30 mouse cellular contexts compared by ENCODE assay signal in the genomic region with DNA sequence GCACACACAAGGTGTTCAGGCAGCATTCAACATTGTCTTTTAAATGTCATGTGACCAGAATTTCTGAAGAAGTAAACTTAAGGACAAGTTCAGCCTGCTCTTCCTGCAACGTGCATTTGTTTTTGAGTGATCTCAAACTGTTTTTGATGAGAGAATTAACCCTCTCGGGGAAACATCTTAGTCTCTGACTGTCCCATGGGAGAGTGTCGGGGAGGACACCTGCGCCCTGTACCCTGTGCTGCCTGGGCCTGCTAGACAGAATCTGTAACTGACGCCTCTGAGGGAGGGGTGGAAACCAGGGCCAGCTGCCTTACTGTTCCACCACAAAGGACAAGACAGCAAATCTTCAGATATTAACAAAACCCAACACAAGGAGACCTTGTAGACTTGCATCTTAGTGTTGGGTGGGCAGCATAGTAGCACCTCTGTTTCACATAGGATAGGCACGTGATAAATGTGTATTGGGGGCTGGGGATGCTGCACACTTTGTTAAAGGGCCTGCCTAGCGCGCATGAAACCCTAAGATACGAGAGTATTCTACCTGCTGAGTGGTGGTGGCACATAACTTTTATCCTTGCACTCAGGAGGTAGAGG. TPM values are rescaled to one million over a fixed set of nuclear protein-coding genes. Genes with fewer than 3 reads are reported as not detected.
DNase-seq lines count a peak whose midpoint lies in the region; TF ChIP-seq lines count a peak whose summit lies in the region.
"Had no signal": no experiment of that assay in that cellular context is flagged by ENCODE, and none has a peak within 500 bp of the region (broad histone marks: within the 10 kb centered on the region; RNA-seq: fewer than 3 reads in every experiment).

No protein-coding gene starts in this region.

- no peaks in the 10 kb centered on the region for H3K36me3 ChIP-seq in spleen, adult 2 months (ENCODE audit: control insufficient read depth, insufficient read depth, low read length)
- H3K36me3 ChIP-seq: G1E; heart, embryonic 12.5 days; limb, embryonic 10.5 days; limb, embryonic 15.5 days; midbrain, embryonic 10.5 days; midbrain, embryonic 15.5 days; neural tube, embryonic 15.5 days had no signal

- peak in 1 of 2 experiments; percentile 28 for DNase-seq in spleen, adult 2 months (ENCODE audit: low read depth in 1 of 2, low spot score in 2 of 2)
- DNase-seq in spleen, adult 18-20 months, result no peak
- DNase-seq in thymus, postnatal 0 days (ENCODE audit: low spot score), result peak; percentile 70
- peak; percentile 37 for DNase-seq in thymus, postnatal 4 days
- DNase-seq in adrenal gland, adult 2 months, result no peak
- no peak for DNase-seq in testis, postnatal 14 days (ENCODE audit: low spot score)
- DNase-seq in cerebellum, postnatal 4 days (ENCODE audit: low spot score in 2 of 2), result no peak
- DNase-seq: adrenal gland, postnatal 14 days; cerebellum, adult 11-12 months; cerebellum, postnatal 10 days; gastrocnemius, postnatal 36 days; heart, adult 18-20 months; kidney, adult 9 months; kidney, postnatal 10 days; layer of hippocampus, postnatal 36 days; lung, embryonic 14.5 days; lung, postnatal 14 days had no signal

- peak overlapping the region; percentile 29; the same call in 1 of the 2 replicates for H3K27ac ChIP-seq in spleen, adult 2 months (ENCODE audit: insufficient read depth, low read length)
- peak overlapping the region; percentile 81; the same call in 1 of the 2 replicates for H3K27ac ChIP-seq in bone marrow, adult 2 months (ENCODE audit: control insufficient read depth, insufficient read depth, low read depth, low read length, poor library complexity)
- H3K27ac ChIP-seq: forebrain, embryonic 13.5 days; hindbrain, embryonic 14.5 days; limb, embryonic 10.5 days; limb, embryonic 15.5 days; liver, embryonic 14.5 days; midbrain, embryonic 10.5 days; midbrain, embryonic 15.5 days; neural tube, embryonic 15.5 days; stomach, postnatal 0 days had no signal

- H3K27me3 ChIP-seq in spleen, adult 2 months (ENCODE audit: control insufficient read depth, insufficient read depth, low read length), result no peaks in the 10 kb centered on the region
- H3K27me3 ChIP-seq: forebrain, embryonic 13.5 days; heart, embryonic 12.5 days; limb, embryonic 15.5 days; midbrain, embryonic 15.5 days; neural tube, embryonic 15.5 days; Patski had no signal

- no peak for TF ChIP-seq POLR2A in spleen, adult 2 months (IDR thresholded peaks at IDR 0.05; ENCODE audit: low read depth, low read length)
- no peak for TF ChIP-seq POLR2A in bone marrow, adult 2 months (IDR thresholded peaks at IDR 0.05; ENCODE audit: borderline replicate concordance, control insufficient read depth, low read depth, low read length)

- H3K4me3 ChIP-seq in spleen, adult 2 months (ENCODE audit: extremely low read depth, insufficient read depth, insufficient read length), result no peak overlapping the region
- no peak overlapping the region for H3K4me3 ChIP-seq in bone marrow, adult 2 months (replicated peaks; ENCODE audit: control insufficient read depth, low read depth, low read length)
- H3K4me3 ChIP-seq: forebrain, embryonic 13.5 days; heart, embryonic 12.5 days; limb, embryonic 10.5 days; limb, embryonic 15.5 days; midbrain, embryonic 10.5 days; midbrain, embryonic 15.5 days; neural tube, embryonic 15.5 days had no signal

- 33% methylated on average over 9 of the region's 9 CpGs for WGBS in spleen, adult 2 months
- WGBS in bone marrow, adult 2 months, result 73% methylated on average over 9 of the region's 9 CpGs

- no peak for TF ChIP-seq CTCF in spleen, adult 2 months (IDR thresholded peaks at IDR 0.05; ENCODE audit: extremely low read depth, insufficient read depth, insufficient read length, insufficient replicate concordance)
- no peak for TF ChIP-seq CTCF in bone marrow, adult 2 months (IDR thresholded peaks at IDR 0.05; ENCODE audit: control insufficient read depth, insufficient read depth, low read length)

- peaks cover 5% of the 10 kb centered on the region; the same call in 1 of the 2 replicates for H3K4me1 ChIP-seq in spleen, adult 2 months (ENCODE audit: control insufficient read depth, insufficient read depth, insufficient read length)
- no peaks in the 10 kb centered on the region; the same call in 1 of the 2 replicates for H3K4me1 ChIP-seq in bone marrow, adult 2 months (ENCODE audit: control insufficient read depth, insufficient read depth, low read length)

RNA-seq across cellular contexts. Expression of gene Akap12, which starts 4.7 kb away (rescaled TPM):
- 4.1 and 5.0 TPM in 2 replicates for polyA plus RNA-seq in spleen, adult 2 months (2012; rRNA removed)
- polyA plus RNA-seq in bone marrow, adult 2 months (2011; ENCODE audit: insufficient read depth, insufficient read length, low replicate concordance, missing spikeins), result 10.0 and 26.8 TPM in 2 replicates
- polyA plus RNA-seq in thymus, postnatal 0 days (2015; fragmentation: Nextera tagmentation; extraction: Ambion mirVana), result 16.0 and 16.4 TPM in 2 replicates
- total RNA-seq in adrenal gland, adult 2 months (2021), result 10 to 100 TPM; 17.1 to 21.8 TPM
- polyA plus RNA-seq in adrenal gland, adult 2 months (2012; rRNA removed), result 1.6 and 1.9 TPM in 2 replicates
- polyA plus RNA-seq: G1E had no signal

Comparison
In these comparisons a context has a peak if more than half of its experiments do, and no peak if none do; other contexts are left out.
1. DNase-seq: peak in thymus, postnatal 0 days (single experiment) and thymus, postnatal 4 days (single experiment); none in spleen, adult 18-20 months (0 of 2), adrenal gland, adult 2 months (single experiment), testis, postnatal 14 days (single experiment) and cerebellum, postnatal 4 days (0 of 2).